Mouse (Mus musculus) ES-E14 (cell line): ENCODE measurements around the gene Azgp1. TPM values are rescaled to one million over a fixed set of nuclear protein-coding genes. Genes with fewer than 3 reads are reported as not detected.

Experiments used
- DNase-seq: peaks from one replicate; pipeline ENCODE4 v3.0.0-alpha.2; 2013; ENCODE audit warnings: low read depth, low spot score
- H3K27ac ChIP-seq: 2 replicates; pipeline ENCODE4 v1.5.1; 2012; ENCODE audit warnings: low read depth, mild to moderate bottlenecking, low read length, moderate library complexity, mixed read lengths; ENCODE audit not compliant: poor library complexity, insufficient read depth, severe bottlenecking
- H3K36me3 ChIP-seq: 2 replicates; pipeline ENCODE4 v1.6.1; 2012; ENCODE audit warnings: mild to moderate bottlenecking, low read length, moderate library complexity, mixed read lengths; ENCODE audit not compliant: control insufficient read depth, poor library complexity, insufficient read depth, severe bottlenecking
- H3K4me1 ChIP-seq, 2 experiments: fragments of 150-350 bp in 1 of 2; sonication (generic) in 1 of 2; 2 replicates each; pipeline ENCODE4 v1.6.1; 2012; ENCODE audit warnings: low read length in 2 of 2, mild to moderate bottlenecking in 1 of 2, mixed read lengths in 1 of 2; ENCODE audit not compliant: control insufficient read depth in 2 of 2, insufficient read depth in 2 of 2, poor library complexity in 1 of 2
- H3K4me3 ChIP-seq, 2 experiments: fragments of 150-350 bp in 1 of 2; sonication (generic) in 1 of 2; 2 replicates each; pipeline ENCODE4 v1.5.1; 2012; ENCODE audit warnings: low read length in 2 of 2, low read depth in 1 of 2, mild to moderate bottlenecking in 1 of 2, mixed read lengths in 1 of 2; ENCODE audit not compliant: insufficient read depth in 1 of 2, poor library complexity in 1 of 2, severe bottlenecking in 1 of 2
- H3K9ac ChIP-seq: 2 replicates; pipeline ENCODE4 v1.6.1; 2012; ENCODE audit warnings: low read depth, mild to moderate bottlenecking, low read length, mixed read lengths; ENCODE audit not compliant: poor library complexity, insufficient read depth, severe bottlenecking
- H3K9me3 ChIP-seq: fragments of 150-350 bp; sonication (generic); 2 replicates; pipeline ENCODE4 v1.6.1; 2012; ENCODE audit warnings: low read depth, mild to moderate bottlenecking, low read length; ENCODE audit not compliant: control insufficient read depth, insufficient read depth
- CHD2 ChIP-seq: IDR thresholded peaks from 2 replicates; pipeline ENCODE4 v1.6.1; 2014; ENCODE audit warnings: mild to moderate bottlenecking, low read depth, low read length, inconsistent platforms
- HCFC1 ChIP-seq: IDR thresholded peaks from 2 replicates; pipeline ENCODE4 v1.6.1; 2012; ENCODE audit warnings: low read length, inconsistent platforms, borderline replicate concordance; ENCODE audit not compliant: insufficient read depth
- MAFK ChIP-seq: IDR thresholded peaks from 2 replicates; pipeline ENCODE4 v1.6.1; 2014; ENCODE audit warnings: mild to moderate bottlenecking, low read depth, low read length, inconsistent platforms; ENCODE audit not compliant: insufficient read depth
- ZC3H11A ChIP-seq: IDR thresholded peaks from 2 replicates; pipeline ENCODE4 v1.6.1; 2012; ENCODE audit warnings: low read depth, mild to moderate bottlenecking, inconsistent platforms, low read length, borderline replicate concordance
- ZNF384 ChIP-seq: IDR thresholded peaks from 2 replicates; pipeline ENCODE4 v1.6.1; 2012; ENCODE audit warnings: low read depth, low read length, inconsistent platforms
- in situ Hi-C, 2 experiments: fragments of 600-800 bp; cut with MboI; formaldehyde crosslinking; loops; one replicate each; pipeline ENCODE4 v1.15.1; 2025; ENCODE audit warnings: low sequenced_read_pairs in 2 of 2, inconsistent platforms in 1 of 2; ENCODE audit not compliant: unreplicated experiment in 2 of 2
- total RNA-seq: library from RNA; depleted of rRNA; stranded (reverse); fragments of 300-350 nt; gene quantifications from 2 replicates; pipeline ENCODE4 v1.2.3, GENCODE M21; 2012

Gene Azgp1
- total RNA-seq, 1 experiment = not detected

GRCm38 (mm10) chr5:137977291-137977690, 4.0 kb upstream of the Azgp1 start:
- no peak overlapping the region for H3K9ac ChIP-seq
- H3K9me3 ChIP-seq = no peaks in the 10 kb centered on the region
- H3K36me3 ChIP-seq = no peaks in the 10 kb centered on the region
- TF ChIP-seq CHD2 (no peak), ZNF384 (no peak), HCFC1 (no peak), MAFK (no peak), ZC3H11A (no peak)
- in situ Hi-C loops = loop anchor here in 1 of 2 experiments (10.0 kb wide), 1 partner anchor 92 kb away; no protein-coding TSS in a partner anchor
- H3K27ac ChIP-seq = no peak overlapping the region
- H3K4me3 ChIP-seq = no peak overlapping the region
- no peaks in the 10 kb centered on the region for H3K4me1 ChIP-seq
- DNase-seq = no peak

GRCm38 (mm10) chr5:137979081-137979480, 2.2 kb upstream of the Azgp1 start:
- in situ Hi-C loops = loop anchor here in 1 of 2 experiments (10.0 kb wide), 1 partner anchor 94 kb away; no protein-coding TSS in a partner anchor

GRCm38 (mm10) chr5:137986351-137986750, 5.0 kb downstream of the Azgp1 start:
- no peaks in the 10 kb centered on the region for H3K36me3 ChIP-seq
- no peak overlapping the region for H3K27ac ChIP-seq
- TF ChIP-seq MAFK (no peak), ZC3H11A (no peak), ZNF384 (no peak), CHD2 (no peak), HCFC1 (no peak)
- H3K4me3 ChIP-seq = no peak overlapping the region
- no peak overlapping the region for H3K9ac ChIP-seq
- no peaks in the 10 kb centered on the region for H3K4me1 ChIP-seq
- no peaks in the 10 kb centered on the region for H3K9me3 ChIP-seq
- DNase-seq = no peak
- in situ Hi-C loops = no loop called here

More at GRCm38 (mm10) chr5:137979081-137979480, 2.2 kb upstream of the Azgp1 start:
- TF ChIP-seq HCFC1 (no peak), ZC3H11A (no peak), ZNF384 (no peak), MAFK (no peak), CHD2 (no peak)
- no peak overlapping the region for H3K9ac ChIP-seq
- H3K9me3 ChIP-seq = no peaks in the 10 kb centered on the region
- no peak overlapping the region for H3K27ac ChIP-seq
- H3K4me3 ChIP-seq = no peak overlapping the region
- no peaks in the 10 kb centered on the region for H3K4me1 ChIP-seq
- no peak for DNase-seq
- no peaks in the 10 kb centered on the region for H3K36me3 ChIP-seq

- H3K4me3 ChIP-seq = no peak overlapping the region
- TF ChIP-seq ZC3H11A = no peak
- TF ChIP-seq MAFK = no peak
- no peak for TF ChIP-seq ZNF384
- no peak for TF ChIP-seq CHD2
- no peak for TF ChIP-seq HCFC1
- in situ Hi-C loops = no loop called here
- H3K9me3 ChIP-seq = no peaks in the 10 kb centered on the region
- H3K9ac ChIP-seq = no peak overlapping the region
- no peak overlapping the region for H3K27ac ChIP-seq
- no peaks in the 10 kb centered on the region for H3K4me1 ChIP-seq
- no peak for DNase-seq
- no peaks in the 10 kb centered on the region for H3K36me3 ChIP-seq
Observed at GRCm38 (mm10) chr5:138009437-138009836, 28.1 kb downstream of the Azgp1 start.

GRCm38 (mm10) chr5:138012382-138012781, 31.1 kb downstream of the Azgp1 start:
- TF ChIP-seq CHD2 (no peak), MAFK (no peak), ZNF384 (no peak), ZC3H11A (no peak), HCFC1 (no peak)
- in situ Hi-C loops = no loop called here
- Histone ChIP-seq H3K9ac (no peak overlapping the region), H3K4me3 (no peak overlapping the region), H3K9me3 (no peaks in the 10 kb centered on the region), H3K4me1 (no peaks in the 10 kb centered on the region), H3K27ac (no peak overlapping the region), H3K36me3 (no peaks in the 10 kb centered on the region)
- DNase-seq = no peak
